Mouse (Mus musculus): ENCODE measurements around the gene Pla2g4b.

Pla2g4b gene

GRCm38 (mm10) chr2:120062248-120062647 lies 29.0 kb downstream of the Pla2g4b start:
- in situ Hi-C loops (cut with MboI, MseI), result loop anchor here (10.0 kb wide), 1 partner anchor 967 kb away; no protein-coding TSS in a partner anchor

GRCm38 (mm10) chr2:120064639-120065038 lies 31.4 kb downstream of the Pla2g4b start:
- in situ Hi-C loops (cut with MboI, MseI), result loop anchor here (10.0 kb wide), 1 partner anchor 970 kb away; no protein-coding TSS in a partner anchor

GRCm38 (mm10) chr2:120065243-120065642 lies 32.0 kb downstream of the Pla2g4b start:
- in situ Hi-C loops (cut with MboI, MseI), result loop anchor here (10.0 kb wide), 1 partner anchor 970 kb away; no protein-coding TSS in a partner anchor

- in situ Hi-C loops (cut with MboI, MseI), result loop anchor here (10.0 kb wide), 1 partner anchor 971 kb away; no protein-coding TSS in a partner anchor
Observed at GRCm38 (mm10) chr2:120066224-120066623, 33.0 kb downstream of the Pla2g4b start.

- in situ Hi-C loops (cut with MboI, MseI), result loop anchor here (10.0 kb wide), 1 partner anchor 974 kb away; no protein-coding TSS in a partner anchor
Observed at GRCm38 (mm10) chr2:120068555-120069465, 35.6 kb downstream of the Pla2g4b start.

GRCm38 (mm10) chr2:120069466-120069990 lies 36.3 kb downstream of the Pla2g4b start:
- in situ Hi-C loops (cut with MboI, MseI), result loop anchor here (10.0 kb wide), 1 partner anchor 975 kb away; no protein-coding TSS in a partner anchor

GRCm38 (mm10) chr2:120074096-120074495 lies 40.9 kb downstream of the Pla2g4b start:
- in situ Hi-C loops (cut with MboI, MseI), result no loop called here

- in situ Hi-C loops (cut with MboI, MseI), result no loop called here
Observed at GRCm38 (mm10) chr2:120076076-120076705, 43.0 kb downstream of the Pla2g4b start.

GRCm38 (mm10) chr2:120082416-120082815 lies 49.2 kb downstream of the Pla2g4b start:
- in situ Hi-C loops (cut with MboI, MseI), result no loop called here

GRCm38 (mm10) chr2:120084593-120085361 lies 51.6 kb downstream of the Pla2g4b start:
- in situ Hi-C loops (cut with MboI, MseI), result no loop called here

GRCm38 (mm10) chr2:120086038-120086437 lies 52.8 kb downstream of the Pla2g4b start:
- in situ Hi-C loops (cut with MboI, MseI), result no loop called here

- in situ Hi-C loops (cut with MboI, MseI), result no loop called here
Observed at GRCm38 (mm10) chr2:120087391-120087790, 54.2 kb downstream of the Pla2g4b start.

- in situ Hi-C loops (cut with MboI, MseI), result no loop called here
Observed at GRCm38 (mm10) chr2:120087897-120088296, 54.7 kb downstream of the Pla2g4b start.

GRCm38 (mm10) chr2:120090979-120091378 lies 57.8 kb downstream of the Pla2g4b start:
- in situ Hi-C loops (cut with MboI, MseI), result no loop called here

Data from T-helper 1 cell (primary cell).